Mouse (Mus musculus) olfactory bulb, adult 2 months (tissue): ENCODE results near the gene Nlrp9a. TPM values are rescaled to one million over a fixed set of nuclear protein-coding genes. Genes with fewer than 3 reads are reported as not detected.
"Not testable (repeated sequence)": the region's sequence is repeated elsewhere in the genome, so short reads cannot be mapped to it uniquely, and the experiment has no call there.

Source experiments
- H3K27ac ChIP-seq: fragments of 200-500 bp; 2 replicates; pipeline ENCODE4 v1.5.1; 2012; ENCODE audit warnings: low read depth, low read length; ENCODE audit not compliant: insufficient read depth
- H3K4me1 ChIP-seq: fragments of 200-500 bp; 2 replicates; pipeline ENCODE4 v1.6.1; 2012; ENCODE audit warnings: low read length; ENCODE audit not compliant: control insufficient read depth, insufficient read depth
- H3K4me3 ChIP-seq: fragments of 200-500 bp; 2 replicates; pipeline ENCODE4 v1.5.1; 2012; ENCODE audit warnings: mild to moderate bottlenecking, low read depth, low read length, moderate library complexity; ENCODE audit not compliant: insufficient read depth
- CTCF ChIP-seq: fragments of 200-500 bp; IDR thresholded peaks from 2 replicates; pipeline ENCODE4 v1.5.1; 2012; ENCODE audit warnings: low read depth, mild to moderate bottlenecking, low read length, moderate library complexity; ENCODE audit not compliant: insufficient read depth
- POLR2A ChIP-seq: fragments of 200-500 bp; IDR thresholded peaks from 2 replicates; pipeline ENCODE4 v1.6.1; 2012; ENCODE audit warnings: mild to moderate bottlenecking, low read depth, low read length, moderate library complexity; ENCODE audit not compliant: insufficient read depth
- WGBS: fragments of 180-500 bp; shearing (Covaris S2); methylation state at CpG from one replicate; pipeline ENCODE4 v1.1.7; 2018; 5-methylcytosine and 5-hydroxymethylcytosine counted together
- polyA plus RNA-seq: library from polyadenylated mRNA; stranded (reverse); fragments of >200 nt; gene quantifications from 2 replicates; pipeline ENCODE4 v1.2.4, GENCODE M21; 2012; ENCODE audit warnings: low replicate concordance; ENCODE audit not compliant: missing spikeins, insufficient read depth, insufficient read length

The Nlrp9a gene
- not detected in 2 replicates for polyA plus RNA-seq

DNA sequence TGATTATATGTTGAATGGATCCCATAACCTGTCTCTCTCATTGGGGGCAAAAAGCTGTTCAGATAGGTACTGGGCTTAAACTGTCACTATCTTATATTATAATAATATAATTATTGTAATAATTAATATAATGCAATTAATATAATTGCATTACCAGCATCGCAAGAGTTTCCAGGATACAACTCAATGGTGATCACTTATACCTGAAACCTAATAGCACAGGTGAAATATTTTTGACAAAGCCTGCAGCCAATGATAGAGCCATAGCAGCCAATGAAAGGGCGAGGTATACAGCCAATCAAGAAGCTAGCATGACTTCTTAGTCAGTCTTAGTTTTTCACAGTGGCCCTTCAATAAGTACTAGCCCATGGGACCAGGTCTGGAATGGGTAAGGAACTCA lies at the start of gene Nlrp9a:
Gene Nlrp9a, plus strand, starts transcription at position 301 of the 400 bp plus-strand sequence.
- not testable (repeated sequence) for H3K4me1 ChIP-seq, H3K27ac ChIP-seq, H3K4me3 ChIP-seq
- WGBS, result 56% methylated on average over 2 of the region's 2 CpGs

DNA sequence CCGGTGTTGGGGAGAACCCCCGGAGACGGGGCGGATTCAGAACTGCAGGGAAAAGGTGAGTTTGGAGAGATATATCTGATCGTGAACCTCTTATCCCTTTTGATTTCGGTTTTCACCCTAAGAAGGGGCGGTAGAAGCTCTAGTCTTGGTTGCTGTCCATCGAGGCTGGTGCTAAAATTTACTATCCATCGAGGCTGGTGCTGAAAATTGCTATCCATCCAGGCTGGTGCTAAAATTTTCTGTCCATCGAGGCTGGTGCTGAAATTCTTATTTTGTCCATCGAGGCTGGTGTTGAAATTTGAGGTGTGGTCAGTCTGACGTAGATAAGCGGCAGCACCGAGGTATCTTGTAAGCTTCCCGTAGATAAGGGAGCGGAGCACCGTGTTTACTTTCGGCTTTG lies 45.3 kb upstream of the Nlrp9a start:
- H3K4me3 ChIP-seq, H3K27ac ChIP-seq, H3K4me1 ChIP-seq: not testable (repeated sequence)
- WGBS, result 86% methylated on average over 18 of the region's 18 CpGs

DNA sequence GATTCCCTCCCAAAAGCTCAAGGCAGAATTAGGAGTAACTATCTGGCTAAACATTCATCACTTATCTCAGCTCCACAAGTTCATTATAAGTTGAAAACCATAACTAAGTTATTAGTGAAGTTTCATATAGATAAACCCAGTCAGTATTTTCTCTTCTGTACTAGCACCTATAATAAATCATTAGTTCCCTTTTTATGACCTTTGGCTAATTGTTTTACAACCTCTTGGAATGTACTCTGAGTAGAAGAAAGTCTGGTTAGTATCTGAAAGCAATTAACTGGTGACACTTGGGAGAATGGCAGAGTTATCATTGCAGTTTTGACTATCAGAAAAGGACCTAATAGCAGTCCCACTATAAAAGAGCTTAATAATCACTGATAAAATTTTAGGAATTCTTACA lies 54.3 kb downstream of the Nlrp9a start:
- no peak for TF ChIP-seq POLR2A
- TF ChIP-seq CTCF, result no peak
- H3K27ac ChIP-seq, result no peak overlapping the region
- no peaks in the 10 kb centered on the region for H3K4me1 ChIP-seq
- H3K4me3 ChIP-seq, result no peak overlapping the region

DNA sequence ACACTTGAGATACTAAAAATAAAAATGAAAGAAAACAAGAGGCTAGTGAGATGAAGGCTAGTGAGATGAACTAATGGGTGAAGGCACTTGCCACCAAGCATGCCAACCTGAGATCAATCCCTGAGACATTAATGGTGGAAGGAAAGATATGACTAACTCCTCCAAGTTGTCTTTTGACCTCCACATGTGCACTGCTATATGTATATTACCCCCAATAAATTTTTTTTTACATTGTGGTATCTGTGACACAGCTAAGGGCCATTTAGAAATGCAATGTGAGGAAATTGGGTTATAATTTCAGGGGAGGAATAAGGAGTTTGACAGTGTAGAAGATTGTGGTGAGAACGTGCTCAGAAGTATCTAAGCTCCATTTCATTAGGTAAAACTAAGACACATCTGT lies 55.0 kb downstream of the Nlrp9a start:
- TF ChIP-seq CTCF (no peak), POLR2A (no peak)
- Histone ChIP-seq H3K27ac (no peak overlapping the region), H3K4me1 (no peaks in the 10 kb centered on the region), H3K4me3 (no peak overlapping the region)
- 73% methylated on average over 1 of the region's 1 CpGs for WGBS

DNA sequence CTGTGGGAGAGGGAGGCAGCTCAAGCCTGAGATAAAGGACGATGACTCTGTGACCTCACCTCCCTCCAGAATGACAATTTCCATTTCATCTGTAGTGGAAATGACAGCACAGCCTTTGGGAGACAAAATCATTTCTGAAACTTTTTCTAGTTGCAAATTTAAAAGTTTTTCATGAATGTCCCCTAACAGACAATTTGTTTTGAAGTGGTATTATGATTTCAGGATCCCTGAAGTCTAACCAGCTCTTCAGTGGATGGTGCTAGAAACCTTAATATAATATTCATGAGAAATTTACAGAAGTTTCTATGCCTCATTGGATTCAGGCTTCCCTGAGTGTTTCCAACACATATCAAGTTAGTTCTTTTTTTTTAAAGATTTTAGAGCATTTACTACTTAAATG lies 83.5 kb downstream of the Nlrp9a start, which contains the start of gene Vmn1r185:
Gene Vmn1r185, minus strand, starts transcription at position 101 of the 400 bp plus-strand sequence.
- not testable (repeated sequence) for H3K27ac ChIP-seq, H3K4me1 ChIP-seq, H3K4me3 ChIP-seq
- WGBS, result 81% methylated on average over 1 of the region's 1 CpGs

Other genes with a start within 250 kb of the Nlrp9a start
- not detected in 2 replicates for gene Cyp2a4, start 227.9 kb upstream of the Nlrp9a start, polyA plus RNA-seq
- gene Nlrp9c, start 131.3 kb upstream of the Nlrp9a start, polyA plus RNA-seq, result not detected in 2 replicates
- gene Nlrp4a, start 99.9 kb upstream of the Nlrp9a start, polyA plus RNA-seq, result not detected in 2 replicates
- not detected in 2 replicates for gene Vmn1r185, start 83.4 kb downstream of the Nlrp9a start, polyA plus RNA-seq
- gene Cyp2b23, start 151.4 kb downstream of the Nlrp9a start, polyA plus RNA-seq, result not detected in 2 replicates
- not detected in 2 replicates for gene Cyp2b19, start 222.1 kb downstream of the Nlrp9a start, polyA plus RNA-seq